Mouse (Mus musculus) adrenal gland, postnatal 36 days (tissue): ENCODE data around the gene Gm4756. TPM values are rescaled to one million over a fixed set of nuclear protein-coding genes. Genes with fewer than 3 reads are reported as not detected.
"Not testable (repeated sequence)": the region's sequence is repeated elsewhere in the genome, so short reads cannot be mapped to it uniquely, and the experiment has no call there.

Source experiments
- DNase-seq, 2 experiments: peaks; one replicate each; pipeline ENCODE4 v3.0.0; 2021; ENCODE audit warnings: mixed read lengths in 1 of 2
- long read RNA-seq, 2 experiments: library from polyadenylated mRNA; stranded (forward); transcript quantifications; one replicate each; pipeline ENCODE4 v2.0.0; 2021; ENCODE audit warnings: borderline sequencing depth in 2 of 2
- total RNA-seq, 2 experiments: library from RNA; stranded (reverse); gene quantifications; 2 replicates each; pipeline ENCODE4 v1.2.3; 2021

Gene Gm4756
- not detected for total RNA-seq
- long read RNA-seq, experiment 1, result 0 reads
- long read RNA-seq, experiment 2, result 0 reads

DNA sequence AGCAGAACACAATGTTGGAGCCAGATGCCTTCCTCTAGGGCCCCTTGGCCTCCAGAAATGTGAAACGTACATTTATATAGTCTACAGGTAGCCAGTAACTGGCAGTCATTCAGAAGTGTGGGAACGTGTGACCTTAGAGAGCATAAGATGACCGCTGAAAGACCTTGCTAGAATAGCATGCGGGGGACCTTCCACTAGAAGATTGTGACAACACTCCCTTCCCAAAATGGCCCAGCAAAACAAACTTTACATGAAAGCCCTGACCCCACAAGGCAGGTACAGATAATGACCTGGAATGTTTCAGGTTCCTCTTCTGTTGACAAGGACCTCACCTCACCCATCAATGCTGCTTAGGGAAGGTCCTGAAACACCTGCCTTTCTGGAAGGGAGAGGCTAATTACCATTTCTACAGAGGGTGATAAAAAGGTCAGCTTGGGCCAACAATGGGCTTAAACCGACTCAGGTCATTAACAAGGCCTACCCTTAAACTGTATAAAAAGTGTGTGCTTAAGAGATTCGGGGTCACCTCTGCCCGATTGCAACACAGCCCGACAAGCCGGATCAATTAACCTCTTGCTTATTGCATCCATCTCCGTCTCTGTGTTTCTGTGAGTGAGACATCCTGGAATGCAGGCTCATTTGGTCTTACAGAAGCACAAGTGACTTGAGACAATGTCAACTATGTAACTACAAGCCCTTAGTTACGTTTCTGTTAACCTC lies at the start of gene Gm4756:
Gene Gm4756 (minus strand): TSS at position 51 of the 720 bp plus-strand sequence.
- no peak for DNase-seq

DNA sequence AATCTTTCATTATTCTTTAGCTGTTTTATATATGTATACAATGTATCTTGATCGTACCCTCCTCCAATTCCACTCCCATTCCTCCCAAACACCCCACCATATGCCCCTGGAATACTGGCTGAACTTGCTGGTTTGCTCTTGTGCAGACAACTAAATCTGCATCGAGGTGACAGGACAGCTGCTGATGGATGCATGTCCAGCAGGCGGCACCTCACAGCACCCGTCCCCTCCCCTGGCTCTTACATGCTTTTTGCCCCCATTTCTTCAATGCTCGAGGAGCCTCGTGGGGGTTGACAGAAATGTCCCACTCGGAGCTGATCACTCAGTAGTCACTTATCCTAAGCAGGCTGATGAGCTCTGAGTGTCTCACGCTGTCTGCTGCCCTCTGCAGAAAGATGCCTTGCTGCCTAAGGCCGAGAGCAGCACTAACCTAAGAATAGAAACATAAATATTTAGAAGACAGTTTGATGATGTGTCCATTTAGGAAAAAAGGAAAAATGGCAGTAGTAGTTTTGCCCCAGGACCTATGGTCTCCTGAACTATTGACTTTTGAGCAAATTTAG lies 45.5 kb upstream of the Gm4756 start:
- peak; percentile 16 to 42 for DNase-seq

DNA sequence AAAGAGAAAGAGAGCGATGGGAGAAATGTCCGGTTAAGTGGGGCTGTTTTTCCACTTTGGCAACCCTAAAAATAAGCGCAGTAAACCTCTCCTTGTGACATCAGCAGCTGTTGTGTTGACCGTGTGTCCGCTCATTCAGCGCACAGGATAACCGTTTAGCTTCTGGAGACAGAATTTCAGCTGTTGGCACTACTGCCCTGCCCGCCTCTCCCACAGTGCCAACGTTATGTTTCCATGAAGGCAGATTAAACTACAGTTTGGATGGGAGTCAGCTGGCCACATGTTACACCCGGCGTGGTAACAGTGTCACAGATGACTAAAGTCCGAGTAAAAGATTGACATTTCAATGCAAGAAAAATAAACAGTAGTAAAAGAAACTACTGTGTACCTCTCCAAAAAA lies 45.0 kb upstream of the Gm4756 start:
- peak; percentile 31 to 32 for DNase-seq

DNA sequence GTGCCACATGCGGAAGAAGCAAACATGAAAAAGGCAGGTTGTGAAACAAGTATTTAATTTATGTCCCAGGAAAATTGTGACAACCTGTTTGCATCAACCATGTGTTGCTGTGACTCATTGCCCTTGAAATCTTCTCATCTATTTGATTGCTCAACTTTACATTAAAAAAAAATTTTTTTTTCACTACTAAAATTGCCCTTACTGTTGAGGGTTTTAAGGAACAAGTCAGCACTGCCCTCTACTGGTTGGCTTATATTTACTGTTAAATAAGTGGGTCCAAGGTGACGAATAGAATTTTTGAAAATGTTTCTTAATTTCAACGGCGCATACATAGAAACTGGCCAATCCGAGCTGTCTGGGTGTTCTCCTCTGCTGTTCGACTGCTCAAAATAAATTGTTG lies 44.4 kb upstream of the Gm4756 start:
- DNase-seq, result peak; percentile 17 to 67

DNA sequence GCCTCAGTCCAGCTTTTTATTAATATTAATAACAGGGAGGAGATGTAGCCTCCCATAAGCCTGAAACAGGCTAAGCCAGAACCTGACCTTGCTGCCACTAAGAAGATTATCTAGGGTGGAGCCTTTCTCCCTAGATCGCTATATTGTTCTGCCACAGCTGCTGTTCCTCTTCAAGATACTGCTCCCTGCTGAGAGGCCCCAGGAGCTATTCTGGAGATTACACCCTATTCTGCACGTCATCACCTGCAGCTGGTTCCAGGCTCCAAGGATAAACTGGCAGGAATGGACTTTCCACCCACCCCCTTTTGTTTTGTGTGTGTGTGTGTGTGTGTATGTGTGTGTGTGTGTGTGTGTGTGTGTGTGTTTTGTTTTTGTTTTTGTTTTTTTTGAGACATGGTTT lies 38.8 kb upstream of the Gm4756 start:
- not testable (repeated sequence) for DNase-seq

DNA sequence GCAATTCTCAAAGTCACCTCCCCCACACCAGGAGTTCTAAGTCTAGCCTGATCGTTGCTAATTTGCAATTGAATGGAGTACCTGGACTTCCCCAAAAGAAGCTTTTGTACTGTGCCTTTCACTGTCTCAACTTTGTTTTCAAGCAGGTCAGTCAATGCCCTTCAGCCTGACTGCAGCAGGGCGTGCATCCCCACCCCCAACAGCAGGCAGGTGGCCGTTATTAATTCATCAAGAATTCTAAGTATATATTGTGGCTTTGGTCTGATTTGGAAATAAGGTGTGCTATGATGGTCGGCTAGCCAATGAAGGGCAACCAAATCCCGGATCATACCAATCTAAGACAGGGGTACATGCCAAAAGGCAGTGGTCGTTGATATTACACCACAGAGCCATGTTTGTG lies 38.3 kb upstream of the Gm4756 start:
- DNase-seq, result not testable (repeated sequence)

DNA sequence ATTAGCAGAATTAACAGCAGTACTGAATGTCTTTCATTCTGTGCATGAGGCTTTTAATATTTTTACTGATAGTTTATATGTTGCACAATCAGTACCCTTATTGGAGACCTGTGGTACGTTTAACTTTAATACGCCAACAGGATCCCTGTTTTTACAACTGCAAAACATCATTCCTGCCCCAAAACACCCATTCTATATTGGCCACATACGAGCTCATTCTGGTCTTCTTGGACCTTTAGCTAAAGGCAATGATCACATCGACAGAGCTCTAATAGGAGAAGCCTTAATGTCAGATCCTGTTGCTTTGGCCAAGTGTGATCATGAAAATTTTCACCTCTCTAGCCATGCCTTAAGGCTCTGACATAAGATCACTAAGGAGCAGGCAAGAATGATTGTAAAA lies 37.1 kb upstream of the Gm4756 start:
- DNase-seq, result not testable (repeated sequence)

DNA sequence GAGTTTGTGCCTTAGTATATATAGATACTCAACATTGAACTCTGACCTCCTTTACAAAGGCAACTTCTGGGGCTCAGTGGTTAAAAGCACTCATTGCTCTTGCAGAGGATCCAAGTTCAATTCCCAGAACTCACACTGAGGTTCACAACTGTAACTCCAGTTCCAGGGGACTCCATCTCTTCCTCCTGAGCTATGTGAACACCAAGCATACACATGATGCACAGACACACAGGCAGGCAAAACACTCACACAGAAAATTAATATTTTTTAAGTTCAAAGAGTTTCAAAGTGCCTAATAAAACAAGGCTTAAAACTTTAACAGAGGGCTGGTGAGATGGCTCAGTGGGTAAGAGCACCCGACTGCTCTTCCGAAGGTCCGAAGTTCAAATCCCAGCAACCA lies 34.2 kb upstream of the Gm4756 start:
- no peak for DNase-seq

DNA sequence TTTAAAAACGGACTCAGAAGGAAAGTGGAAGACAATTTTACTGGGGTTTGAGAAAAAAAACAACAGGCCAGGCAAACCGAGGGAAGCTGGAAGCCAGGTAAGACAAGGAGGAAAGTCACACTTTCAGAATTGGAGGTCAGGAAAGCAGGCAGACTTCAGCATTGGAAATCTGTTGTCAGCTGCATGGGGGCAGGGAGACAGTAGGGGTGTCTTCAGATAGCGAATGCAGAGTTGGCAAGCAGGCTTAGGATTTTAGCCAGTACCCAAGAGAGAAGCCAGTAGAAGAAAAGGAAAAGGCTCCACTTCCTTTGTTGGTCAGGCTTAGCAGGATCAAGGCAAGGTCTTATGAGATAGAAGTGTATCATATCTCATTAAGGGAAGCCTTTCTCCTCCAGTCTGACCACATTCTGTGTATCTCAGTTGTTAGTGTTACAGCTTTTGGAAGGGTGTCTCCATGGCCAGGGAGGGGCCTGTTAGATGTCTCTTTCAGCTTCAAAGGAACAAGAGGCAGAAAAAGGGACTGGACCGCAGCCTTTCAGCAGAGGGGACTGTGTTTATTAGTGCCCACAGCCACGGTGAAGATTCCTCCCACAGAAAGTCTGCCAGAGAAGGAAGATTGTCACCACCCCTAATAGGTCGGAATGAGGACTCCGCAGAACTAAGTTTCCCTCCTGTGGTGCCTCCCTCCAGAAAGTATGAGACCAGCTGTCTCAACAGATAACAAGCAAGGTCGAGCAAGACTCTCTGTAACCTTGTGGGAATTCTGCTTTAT lies 33.2 kb upstream of the Gm4756 start:
- DNase-seq, result no peak

DNA sequence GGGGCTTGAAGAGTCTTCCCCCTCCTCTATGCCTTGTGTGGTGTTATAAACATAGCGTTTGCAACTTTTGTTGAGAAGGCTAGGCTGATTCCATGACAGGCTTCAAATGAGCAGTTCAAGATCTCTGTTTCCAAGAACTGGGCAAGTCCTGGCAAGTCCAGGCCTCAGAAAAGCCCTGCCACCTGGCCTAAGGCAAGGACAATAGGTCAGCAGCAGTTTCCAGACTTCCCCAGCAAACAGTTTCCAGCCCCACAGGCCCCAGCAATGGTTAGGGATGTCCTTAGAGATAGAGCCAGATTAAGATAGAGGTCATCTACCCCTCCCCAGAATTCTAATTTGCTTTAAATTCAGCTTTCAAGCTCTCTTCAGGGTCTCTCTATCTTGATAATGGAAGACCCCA lies 32.5 kb upstream of the Gm4756 start:
- no peak for DNase-seq

DNA sequence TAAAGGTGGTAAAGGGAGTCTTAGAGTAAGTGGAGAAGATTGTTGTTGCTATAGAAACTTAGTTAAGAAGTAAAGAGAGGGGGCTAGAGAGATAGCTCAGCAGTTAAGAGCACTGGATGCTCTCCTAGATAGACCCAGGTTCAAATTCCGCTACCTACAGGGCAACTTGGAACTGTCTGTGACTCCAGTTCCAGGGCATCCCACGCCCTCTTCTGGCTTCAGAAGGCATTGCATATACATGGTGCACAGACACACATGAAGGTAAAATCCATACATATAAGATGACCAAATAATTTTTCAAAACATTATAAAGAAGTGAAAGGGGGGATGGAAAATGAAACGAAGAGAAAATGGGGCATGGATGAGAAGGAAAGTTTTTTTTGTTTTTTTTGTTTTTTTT lies 30.2 kb upstream of the Gm4756 start:
- DNase-seq, result no peak

DNA sequence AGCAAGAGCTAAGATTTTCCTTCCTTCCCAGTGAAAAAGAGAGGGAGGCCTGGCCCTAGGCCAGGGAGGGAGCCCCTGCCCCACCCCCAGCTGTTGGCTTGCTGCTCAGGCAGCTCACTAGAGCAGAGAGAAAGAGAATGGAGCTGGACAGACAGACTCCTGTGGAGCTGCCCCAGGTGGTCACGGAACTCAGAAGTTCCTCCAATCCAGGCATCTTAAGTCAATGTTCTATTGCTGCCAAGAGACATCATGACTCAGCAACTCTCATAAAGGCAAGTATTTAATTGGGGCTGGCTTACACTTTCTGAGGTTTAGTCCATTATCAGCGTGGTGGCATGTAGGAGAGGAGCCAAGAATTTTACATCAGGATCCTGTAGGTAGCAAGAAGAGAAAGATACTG lies 25.4 kb upstream of the Gm4756 start:
- no peak for DNase-seq

DNA sequence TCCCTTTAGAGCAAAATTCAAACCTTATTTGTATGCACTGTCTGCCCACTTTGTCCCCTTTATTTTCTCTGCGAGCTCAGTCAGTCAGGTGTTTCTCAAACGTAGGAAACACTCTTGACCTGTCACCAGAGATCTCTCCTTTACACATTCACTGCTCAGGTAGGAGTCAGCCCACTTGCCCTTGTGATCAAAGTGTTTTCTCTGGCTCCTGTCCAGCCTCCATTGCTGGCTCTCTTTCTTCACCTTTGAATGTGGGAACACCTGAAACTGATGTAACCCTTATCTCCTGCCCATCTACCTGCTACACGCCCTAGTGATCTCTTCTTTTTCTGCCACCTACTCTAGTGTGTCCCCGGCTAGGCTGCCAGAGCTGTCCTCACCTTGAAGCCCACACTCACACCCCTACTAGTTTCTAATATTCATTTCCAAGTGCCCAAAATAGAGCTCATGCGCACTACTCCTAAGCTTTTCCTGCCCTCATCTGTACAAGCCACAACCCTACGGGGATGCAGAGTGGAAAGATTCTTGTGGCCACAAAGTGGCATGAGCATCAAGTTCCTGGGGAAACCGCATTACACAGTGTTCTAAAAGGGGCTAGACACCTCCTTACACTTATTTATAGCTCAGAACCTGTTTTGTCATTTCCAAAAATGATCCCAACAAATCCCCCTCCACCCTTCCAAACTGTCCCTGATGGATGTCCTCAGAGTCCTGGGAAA lies 24.8 kb upstream of the Gm4756 start:
- no peak for DNase-seq

DNA sequence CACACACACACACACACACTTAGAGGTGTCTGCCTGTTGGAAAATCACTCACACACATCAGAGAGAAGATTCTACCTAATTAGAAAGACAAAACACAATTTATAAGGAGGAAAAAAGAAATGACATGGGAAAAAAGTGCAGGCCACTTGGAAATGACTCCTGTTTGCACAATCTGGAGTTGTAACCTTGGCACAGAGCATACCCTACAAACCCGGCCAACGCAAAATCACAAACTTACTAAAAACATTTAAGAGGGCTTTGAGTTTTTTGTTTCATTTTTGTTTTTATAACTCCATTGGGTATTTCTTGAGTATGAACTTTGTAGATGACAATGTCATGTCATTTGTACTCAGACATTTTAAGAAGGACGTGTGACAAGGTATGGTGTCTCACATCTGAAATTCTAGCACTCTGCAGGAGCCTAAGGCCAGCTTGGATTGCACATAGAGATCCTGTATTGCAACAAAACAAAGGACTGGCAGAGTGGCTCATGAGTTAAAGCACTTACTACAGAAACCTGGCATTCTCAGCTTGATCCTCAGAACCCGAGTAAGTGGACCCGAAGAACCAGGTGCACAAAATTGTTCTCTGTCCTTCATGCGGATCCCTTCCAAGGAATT lies 22.2 kb upstream of the Gm4756 start:
- DNase-seq, result no peak

DNA sequence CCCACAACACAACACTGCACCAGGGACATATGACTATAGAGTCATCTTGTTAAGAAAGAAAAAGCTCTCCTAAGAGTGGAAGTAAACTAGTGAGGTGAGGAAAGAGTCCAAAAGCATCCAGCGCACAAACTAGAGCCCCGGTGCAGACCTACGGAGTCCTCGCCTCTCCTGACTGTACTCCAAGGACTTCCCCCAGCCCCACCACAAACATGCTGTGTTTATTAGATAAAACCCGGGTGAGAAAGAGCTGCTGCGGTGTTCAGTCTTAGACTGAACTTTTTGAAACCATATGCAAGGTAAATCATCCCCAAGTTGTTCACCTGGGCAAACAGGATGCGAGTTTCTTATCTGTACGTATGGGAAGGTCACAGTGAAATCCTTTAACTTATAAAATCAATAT lies 21.5 kb upstream of the Gm4756 start:
- no peak for DNase-seq

DNA sequence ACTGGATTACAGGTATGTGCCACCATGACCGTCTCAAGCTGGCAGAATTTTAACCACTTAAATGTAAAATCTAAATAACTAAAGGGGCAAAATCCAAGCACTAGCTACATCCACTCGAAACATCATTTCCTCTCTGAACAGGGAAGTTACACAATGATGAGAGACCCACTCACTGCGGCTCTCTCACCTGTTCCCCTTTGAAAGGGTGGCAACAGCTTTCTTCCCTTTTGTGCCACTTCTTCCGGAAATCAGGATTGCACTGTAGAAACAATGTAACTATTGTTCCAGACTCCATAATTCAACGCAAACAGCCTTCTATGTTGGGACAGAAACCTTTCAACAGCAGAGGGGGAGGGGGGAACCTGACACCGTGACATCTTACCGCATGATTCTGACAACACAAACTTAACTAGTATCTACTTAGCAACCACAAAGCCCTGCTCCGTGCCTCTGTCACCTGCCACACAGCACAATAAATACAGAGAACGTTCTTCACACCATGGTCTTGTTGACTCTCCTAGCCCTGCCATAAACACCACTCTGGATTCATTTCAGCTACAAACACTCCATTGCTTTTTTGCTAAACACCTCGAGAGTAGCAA lies 18.5 kb upstream of the Gm4756 start:
- no peak for DNase-seq

DNA sequence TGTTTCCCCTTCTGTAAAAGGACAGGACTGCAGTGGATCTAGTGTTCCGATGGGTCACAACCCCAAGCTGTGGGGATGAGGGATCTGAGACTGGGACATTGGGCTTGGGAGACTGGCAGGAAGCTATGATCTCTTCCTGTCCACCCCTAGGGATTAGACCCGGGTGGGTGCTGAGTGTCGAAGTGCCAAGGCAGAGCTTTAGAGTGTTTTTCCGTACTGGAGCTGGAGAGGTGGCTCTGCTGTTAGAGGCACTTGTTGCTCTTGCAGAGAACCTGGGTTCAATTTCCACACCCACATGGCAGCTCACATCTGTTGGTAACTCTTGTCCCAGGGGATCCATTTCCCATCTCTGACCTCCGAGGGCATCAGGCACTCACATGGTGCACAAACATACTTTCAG lies 16.6 kb upstream of the Gm4756 start:
- DNase-seq, result no peak

DNA sequence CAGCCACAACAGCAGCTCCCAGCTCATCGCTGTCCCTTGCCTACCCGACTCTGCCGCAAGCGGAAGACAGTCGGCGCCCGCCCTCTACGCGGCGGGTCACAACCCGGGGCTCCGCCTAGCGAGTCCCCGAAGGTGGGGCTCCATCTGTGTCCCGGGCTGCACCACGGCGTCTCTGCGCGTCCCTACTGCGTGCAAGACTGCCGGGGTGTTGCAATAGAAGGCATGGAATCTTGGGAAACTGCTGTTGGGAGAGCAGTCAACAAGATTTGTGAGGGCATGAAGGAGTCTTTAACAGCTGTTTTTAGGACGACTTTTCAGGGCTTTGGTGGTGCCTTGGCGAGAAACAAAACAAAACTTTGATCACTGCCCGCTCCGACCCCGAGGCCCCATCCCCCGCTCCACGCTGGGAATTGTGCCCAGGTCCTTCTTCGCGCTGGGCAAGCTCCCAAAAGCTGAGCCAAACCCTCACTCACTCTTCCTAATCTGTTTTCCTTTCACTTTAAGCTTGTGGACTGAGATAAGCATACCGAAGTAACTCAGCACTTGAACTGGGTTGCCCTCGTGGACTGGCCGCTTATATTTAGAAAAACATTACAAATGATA lies 15.4 kb upstream of the Gm4756 start, which contains the start of gene Dhrs7:
Gene Dhrs7 (minus strand): TSS at position 175 of the 603 bp plus-strand sequence.
- peak; percentile 96 to 97 for DNase-seq

DNA sequence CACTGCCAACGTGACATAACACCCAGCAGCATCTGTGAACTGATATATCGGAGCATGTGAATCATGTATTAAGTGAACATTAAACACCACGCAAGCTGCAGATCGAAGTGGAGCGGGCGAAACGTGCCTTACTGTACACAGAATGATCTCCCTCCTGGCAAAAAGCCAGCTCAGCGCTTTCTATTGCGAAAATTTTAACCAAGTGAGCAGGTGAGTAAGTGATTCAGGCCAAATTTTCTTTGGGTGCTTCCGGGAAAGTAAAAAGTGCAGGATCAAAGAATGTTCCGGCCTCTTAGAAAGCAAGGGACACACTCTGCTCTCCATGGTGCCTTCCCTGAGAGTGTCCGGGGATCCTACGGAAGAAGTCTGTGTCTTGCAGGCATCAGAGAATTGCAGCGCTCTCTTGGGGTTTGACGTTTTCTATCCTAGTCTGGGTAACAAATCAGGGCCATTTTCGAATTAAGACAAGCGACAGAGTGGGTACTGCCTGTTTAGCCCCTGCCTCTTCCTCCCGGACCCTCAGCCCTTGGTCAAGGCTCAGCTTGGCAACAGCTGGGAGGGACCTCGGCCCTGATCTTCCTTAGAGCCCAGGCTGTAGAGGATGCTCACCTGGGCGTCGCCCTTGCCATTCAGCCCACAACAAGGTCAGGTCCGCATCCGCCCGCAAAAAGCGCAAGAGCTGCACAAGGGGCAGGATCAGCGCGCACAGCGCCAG lies 14.7 kb upstream of the Gm4756 start:
- peak; percentile 58 to 61 for DNase-seq

DNA sequence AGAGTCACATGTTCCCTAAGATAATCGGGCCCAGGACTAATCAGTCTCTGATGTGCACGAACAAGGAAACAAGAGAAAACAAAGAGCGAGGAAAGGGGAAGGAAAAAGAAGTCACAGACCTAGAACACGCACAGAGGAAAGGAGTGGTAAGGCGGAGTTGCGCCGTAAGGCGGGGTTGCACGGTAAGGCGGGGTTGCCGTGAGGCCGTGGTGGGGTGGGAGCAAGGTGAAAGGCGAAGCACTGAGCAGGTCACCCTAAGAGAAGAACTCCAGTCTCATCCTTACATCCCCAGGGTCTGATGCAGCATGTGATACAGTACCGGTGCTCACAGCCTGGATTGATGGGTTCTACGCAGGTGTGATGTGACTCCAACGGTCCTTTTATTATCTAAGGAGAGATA lies 6.3 kb upstream of the Gm4756 start:
- DNase-seq, result no peak

DNA sequence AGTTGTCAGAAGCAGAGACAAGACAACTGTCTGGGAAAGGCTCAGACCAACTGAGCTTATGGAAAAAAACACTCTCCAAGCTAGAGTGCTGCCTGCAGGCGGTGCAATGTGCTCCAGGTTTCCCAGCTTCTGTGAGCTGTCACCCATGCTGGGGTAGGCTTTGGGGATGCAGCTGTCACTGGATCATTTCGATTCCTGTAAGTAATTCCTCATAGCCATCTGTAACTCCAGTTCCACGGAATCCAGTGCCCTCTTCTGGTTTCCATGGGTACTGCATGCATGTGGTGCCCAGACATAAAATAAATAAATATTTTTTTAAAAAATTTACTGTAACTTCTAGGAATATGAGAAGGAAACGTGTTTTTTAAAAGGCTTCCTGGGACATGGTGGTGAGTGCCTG lies 5.2 kb upstream of the Gm4756 start:
- peak; percentile 52 to 69 for DNase-seq
